Mouse (Mus musculus) midbrain, embryonic 13.5 days (tissue): Measurements from ENCODE around the gene Wdsub1. TPM values are rescaled to one million over a fixed set of nuclear protein-coding genes. Genes with fewer than 3 reads are reported as not detected.
A peak's percentile ranks its signal among the peaks of the same experiment; 100 is the strongest.

ENCODE experiments used
- ATAC-seq: fragments of 200-750 bp; cut with Nextera tagmentation; 2 replicates; pipeline ENCODE4 v1.8.0; 2017; ENCODE audit warnings: mild to moderate bottlenecking, moderate TSS enrichment, moderate library complexity
- H3K27ac ChIP-seq: fragments of 300-500 bp; sonication (generic); 2 replicates; pipeline ENCODE4 v1.5.1; 2015; ENCODE audit warnings: inconsistent platforms, mild to moderate bottlenecking, moderate library complexity
- H3K27me3 ChIP-seq: fragments of 300-500 bp; sonication (generic); 2 replicates; pipeline ENCODE4 v1.6.1; 2015; ENCODE audit warnings: mild to moderate bottlenecking, inconsistent platforms
- H3K36me3 ChIP-seq: fragments of 300-500 bp; sonication (generic); 2 replicates; pipeline ENCODE4 v1.6.1; 2015; ENCODE audit warnings: mild to moderate bottlenecking, inconsistent platforms
- H3K4me1 ChIP-seq: fragments of 300-500 bp; sonication (generic); replicated peaks from 2 replicates; pipeline ENCODE4 v1.6.1; 2015; ENCODE audit warnings: inconsistent platforms
- H3K4me2 ChIP-seq: fragments of 300-500 bp; sonication (generic); replicated peaks from 2 replicates; pipeline ENCODE4 v1.6.1; 2015; ENCODE audit warnings: moderate library complexity, mild to moderate bottlenecking, inconsistent platforms
- H3K4me3 ChIP-seq: fragments of 300-500 bp; sonication (generic); replicated peaks from 2 replicates; pipeline ENCODE4 v1.5.1; 2015; ENCODE audit warnings: mild to moderate bottlenecking, inconsistent platforms
- H3K9ac ChIP-seq: fragments of 300-500 bp; sonication (generic); replicated peaks from 2 replicates; pipeline ENCODE4 v1.6.1; 2015; ENCODE audit warnings: mild to moderate bottlenecking, inconsistent platforms
- H3K9me3 ChIP-seq: fragments of 300-500 bp; sonication (generic); 2 replicates; pipeline ENCODE4 v1.6.1; 2016; ENCODE audit warnings: mild to moderate bottlenecking, inconsistent platforms
- WGBS: fragments of 180-500 bp; shearing (Covaris S2); methylation state at CpG from one replicate; pipeline ENCODE4 v1.1.7; 2015; 5-methylcytosine and 5-hydroxymethylcytosine counted together
- polyA plus RNA-seq: library from polyadenylated mRNA; unstranded; fragments of >200 nt; fragmentation: Nextera tagmentation; extraction: Ambion mirVana; gene quantifications from 2 replicates; pipeline ENCODE4 v1.2.1, GENCODE M21; 2015

The Wdsub1 gene
- 12.2 and 15.4 TPM in 2 replicates for polyA plus RNA-seq

- Histone ChIP-seq H3K36me3 (no peaks in the 10 kb centered on the region), H3K27ac (no peak within 1 kb of the TSS; the same call in 1 of the 2 replicates), H3K4me3 (peak within 1 kb of the TSS; percentile 58), H3K4me2 (peak within 1 kb of the TSS; percentile 73), H3K9me3 (no peaks in the 10 kb centered on the region), H3K27me3 (no peaks in the 10 kb centered on the region), H3K4me1 (peaks cover 6% of the 10 kb centered on the region; the same call in 1 of the 2 replicates), H3K9ac (peak within 1 kb of the TSS; percentile 70)
- peak; percentile 94 for ATAC-seq
- 6% methylated on average over 57 of the region's 57 CpGs for WGBS
Observed at GRCm38 (mm10) chr2:59881831-59882741, at the start of gene Wdsub1. Gene Wdsub1, minus strand, starts transcription at chr2:59882591.

GRCm38 (mm10) chr2:59913610-59914009 is 31.2 kb upstream of the Wdsub1 start:
- Histone ChIP-seq H3K27ac (peak overlapping the region; percentile 14; the same call in 1 of the 2 replicates), H3K27me3 (no peaks in the 10 kb centered on the region), H3K4me3 (no peak overlapping the region), H3K4me1 (0 out of 2 replicates have a peak, but pooled peaks cover 2% of the 10 kb centered on the region), H3K9ac (no peak overlapping the region), H3K36me3 (peaks cover 81% of the 10 kb centered on the region), H3K4me2 (no peak overlapping the region), H3K9me3 (no peaks in the 10 kb centered on the region)
- no peak for ATAC-seq
- 61% methylated on average over 11 of the region's 11 CpGs for WGBS

- Histone ChIP-seq H3K9me3 (no peaks in the 10 kb centered on the region), H3K4me3 (no peak overlapping the region), H3K4me1 (no peaks in the 10 kb centered on the region), H3K36me3 (peaks cover 68% of the 10 kb centered on the region), H3K4me2 (no peak overlapping the region), H3K9ac (no peak overlapping the region), H3K27me3 (no peaks in the 10 kb centered on the region), H3K27ac (no peak overlapping the region)
- no peak for ATAC-seq
- 94% methylated on average over 9 of the region's 9 CpGs for WGBS
Observed at GRCm38 (mm10) chr2:59908048-59908447, 25.7 kb upstream of the Wdsub1 start.

GRCm38 (mm10) chr2:59904007-59904406 is 21.6 kb upstream of the Wdsub1 start:
- Histone ChIP-seq H3K27ac (no peak overlapping the region), H3K4me2 (no peak overlapping the region), H3K9me3 (no peaks in the 10 kb centered on the region), H3K36me3 (peaks cover 58% of the 10 kb centered on the region), H3K9ac (no peak overlapping the region), H3K27me3 (no peaks in the 10 kb centered on the region), H3K4me1 (no peaks in the 10 kb centered on the region), H3K4me3 (no peak overlapping the region)
- ATAC-seq, result no peak
- whole genome bisulfite sequencing, result 86% methylated on average over 7 of the region's 7 CpGs

GRCm38 (mm10) chr2:59898666-59899065 is 16.3 kb upstream of the Wdsub1 start:
- ATAC-seq, result no peak
- Histone ChIP-seq H3K27ac (no peak overlapping the region), H3K36me3 (peaks cover 39% of the 10 kb centered on the region), H3K4me1 (no peaks in the 10 kb centered on the region), H3K4me3 (no peak overlapping the region), H3K27me3 (no peaks in the 10 kb centered on the region), H3K9me3 (no peaks in the 10 kb centered on the region), H3K9ac (no peak overlapping the region), H3K4me2 (no peak overlapping the region)
- 83% methylated on average over 4 of the region's 4 CpGs for WGBS

- Histone ChIP-seq H3K9me3 (no peaks in the 10 kb centered on the region), H3K36me3 (peaks cover 39% of the 10 kb centered on the region), H3K4me2 (no peak overlapping the region), H3K9ac (no peak overlapping the region), H3K4me3 (no peak overlapping the region), H3K27ac (no peak overlapping the region), H3K4me1 (no peaks in the 10 kb centered on the region), H3K27me3 (no peaks in the 10 kb centered on the region)
- 95% methylated on average over 6 of the region's 7 CpGs for WGBS
- 0 out of 2 replicates have a peak, but pooled peaks have one; percentile 11 for ATAC-seq
Observed at GRCm38 (mm10) chr2:59898105-59898504, 15.7 kb upstream of the Wdsub1 start.

- no peak for ATAC-seq
- Histone ChIP-seq H3K9me3 (no peaks in the 10 kb centered on the region), H3K27me3 (no peaks in the 10 kb centered on the region), H3K4me3 (no peak overlapping the region), H3K9ac (no peak overlapping the region), H3K4me2 (no peak overlapping the region), H3K4me1 (no peaks in the 10 kb centered on the region), H3K36me3 (peaks cover 39% of the 10 kb centered on the region), H3K27ac (no peak overlapping the region)
- WGBS, result 86% methylated on average over 8 of the region's 8 CpGs
Observed at GRCm38 (mm10) chr2:59896837-59897236, 14.4 kb upstream of the Wdsub1 start.

- Histone ChIP-seq H3K9me3 (no peaks in the 10 kb centered on the region), H3K27ac (no peak overlapping the region), H3K9ac (no peak overlapping the region), H3K4me2 (no peak overlapping the region), H3K27me3 (no peaks in the 10 kb centered on the region), H3K4me3 (no peak overlapping the region), H3K36me3 (peaks cover 35% of the 10 kb centered on the region), H3K4me1 (no peaks in the 10 kb centered on the region)
- 85% methylated on average over 7 of the region's 7 CpGs for WGBS
- no peak for ATAC-seq
Observed at GRCm38 (mm10) chr2:59896400-59896799, 14.0 kb upstream of the Wdsub1 start.

- 91% methylated on average over 6 of the region's 6 CpGs for WGBS
- no peak overlapping the region for H3K9ac ChIP-seq
Observed at GRCm38 (mm10) chr2:59889699-59890098, 7.3 kb upstream of the Wdsub1 start.

GRCm38 (mm10) chr2:59882742-59883281 is 421 bp upstream of the Wdsub1 start:
- H3K4me2 ChIP-seq, result peak overlapping the region; percentile 73
- no peak overlapping the region; the same call in 1 of the 2 replicates for H3K9ac ChIP-seq
- no peaks in the 10 kb centered on the region for H3K9me3 ChIP-seq
- peak overlapping the region; percentile 58 for H3K4me3 ChIP-seq
- 71% methylated on average over 8 of the region's 8 CpGs for whole genome bisulfite sequencing
- peaks cover 6% of the 10 kb centered on the region; the same call in 1 of the 2 replicates for H3K4me1 ChIP-seq
- no peaks in the 10 kb centered on the region for H3K27me3 ChIP-seq
- no peak overlapping the region for H3K27ac ChIP-seq
- no peaks in the 10 kb centered on the region for H3K36me3 ChIP-seq
- ATAC-seq, result peak; percentile 43

More at GRCm38 (mm10) chr2:59889699-59890098, 7.3 kb upstream of the Wdsub1 start:
- Histone ChIP-seq H3K9me3 (no peaks in the 10 kb centered on the region), H3K36me3 (0 out of 2 replicates have a peak, but pooled peaks cover 18% of the 10 kb centered on the region), H3K27ac (no peak overlapping the region), H3K27me3 (no peaks in the 10 kb centered on the region), H3K4me1 (no peaks in the 10 kb centered on the region), H3K4me2 (no peak overlapping the region), H3K4me3 (no peak overlapping the region)
- no peak for ATAC-seq

- H3K9me3 ChIP-seq, result no peaks in the 10 kb centered on the region
- H3K4me1 ChIP-seq, result peaks cover 6% of the 10 kb centered on the region; the same call in 1 of the 2 replicates
- H3K4me2 ChIP-seq, result peak overlapping the region; percentile 73
- WGBS, result 86% methylated on average over 6 of the region's 6 CpGs
- H3K27ac ChIP-seq, result no peak overlapping the region
- H3K9ac ChIP-seq, result peak overlapping the region; percentile 70
- no peaks in the 10 kb centered on the region for H3K36me3 ChIP-seq
- H3K4me3 ChIP-seq, result peak overlapping the region; percentile 58; the same call in 1 of the 2 replicates
- no peaks in the 10 kb centered on the region for H3K27me3 ChIP-seq
- ATAC-seq, result no peak
Observed at GRCm38 (mm10) chr2:59881404-59881803, 987 bp downstream of the Wdsub1 start.

GRCm38 (mm10) chr2:59878221-59878620 is 4.2 kb downstream of the Wdsub1 start:
- no peak for ATAC-seq
- H3K4me1 ChIP-seq, result peaks cover 6% of the 10 kb centered on the region; the same call in 1 of the 2 replicates
- H3K4me2 ChIP-seq, result no peak overlapping the region
- H3K9me3 ChIP-seq, result no peaks in the 10 kb centered on the region
- H3K27me3 ChIP-seq, result no peaks in the 10 kb centered on the region
- H3K27ac ChIP-seq, result no peak overlapping the region
- no peak overlapping the region for H3K9ac ChIP-seq
- no peaks in the 10 kb centered on the region for H3K36me3 ChIP-seq
- whole genome bisulfite sequencing, result 79% methylated on average over 19 of the region's 19 CpGs
- no peak overlapping the region for H3K4me3 ChIP-seq
